Mouse (Mus musculus): ENCODE measurements around the gene Pde10a. TPM values are rescaled to one million over a fixed set of nuclear protein-coding genes. Genes with fewer than 3 reads are reported as not detected.

The Pde10a gene
- polyA plus RNA-seq, 1 experiment from 2014 or later = 13.0 TPM

DNA sequence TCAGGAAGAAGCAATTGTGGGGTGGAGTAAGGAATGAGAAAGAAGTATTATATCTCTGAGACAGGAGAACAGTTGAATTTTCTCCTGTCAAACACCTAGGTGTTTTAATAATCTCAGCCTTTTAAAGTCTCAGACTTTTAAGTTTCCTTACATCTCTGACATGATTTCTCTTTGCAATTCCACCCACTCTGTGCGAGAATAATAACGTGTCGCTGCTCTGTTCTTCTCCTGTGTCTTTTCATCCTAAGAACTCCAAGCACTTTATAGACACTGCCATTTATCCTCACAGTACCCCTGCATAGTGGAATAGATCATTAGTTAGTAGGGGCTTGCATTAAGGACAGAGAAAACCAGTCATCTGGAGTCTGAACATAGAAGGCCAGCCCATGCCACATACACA, 217.6 kb downstream of the Pde10a start:
- H3K36me3 ChIP-seq = no peaks in the 10 kb centered on the region
- no peaks in the 10 kb centered on the region for H3K9me3 ChIP-seq
- no peak overlapping the region for H3K27ac ChIP-seq (replicated peaks)
- H3K9ac ChIP-seq = no peak overlapping the region
- no peak for ATAC-seq (ENCODE audit: low FRiP score, low read depth)
- H3K4me2 ChIP-seq = no peak overlapping the region
- H3K27me3 ChIP-seq = no peaks in the 10 kb centered on the region
- H3K4me1 ChIP-seq (replicated peaks) = no peaks in the 10 kb centered on the region
- 89% methylated on average over 3 of the region's 3 CpGs for WGBS
- no peak overlapping the region for H3K4me3 ChIP-seq

DNA sequence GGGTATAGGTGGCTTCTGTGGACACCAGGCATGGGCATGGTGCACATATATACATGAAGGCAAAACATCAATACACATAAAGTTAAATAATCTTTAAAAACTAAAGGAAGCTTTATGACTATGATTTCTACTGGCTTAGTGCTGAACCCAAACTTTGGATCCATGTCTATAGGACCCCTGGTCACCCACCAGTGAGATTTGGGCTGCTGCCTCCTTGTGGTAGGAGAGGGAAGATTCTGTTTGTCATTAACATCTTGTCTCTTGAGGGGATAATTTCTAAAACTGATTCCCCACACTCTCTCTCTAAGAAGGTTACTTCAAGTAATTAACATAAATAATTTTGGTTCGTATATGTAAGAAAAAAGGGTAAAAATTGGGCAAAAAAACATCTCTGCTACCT, 220.2 kb downstream of the Pde10a start:
- WGBS = 64% methylated on average over 1 of the region's 1 CpGs

DNA sequence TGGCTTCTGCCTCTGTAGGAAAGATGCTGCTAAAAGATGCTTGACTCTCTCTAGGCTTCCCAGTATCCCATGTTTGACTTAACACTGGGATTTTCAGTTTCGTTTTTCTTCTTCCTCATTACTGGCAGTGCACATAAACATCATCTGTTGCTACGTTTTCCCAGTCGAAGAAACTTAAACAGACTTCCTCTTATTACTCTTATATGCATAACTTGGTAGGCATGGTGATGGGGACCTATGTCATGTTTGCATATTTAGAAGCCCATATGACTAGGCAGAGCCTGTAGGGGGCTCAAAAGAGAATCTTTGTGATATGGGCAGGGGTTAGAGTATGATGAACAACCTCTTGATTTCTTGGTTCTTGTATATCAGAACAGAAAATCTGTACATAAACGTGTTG, 224.3 kb downstream of the Pde10a start:
- Histone ChIP-seq H3K36me3 (no peaks in the 10 kb centered on the region), H3K9me3 (no peaks in the 10 kb centered on the region), H3K4me3 (no peak overlapping the region), H3K27ac (replicated peaks) (no peak overlapping the region), H3K9ac (no peak overlapping the region), H3K4me1 (replicated peaks) (no peaks in the 10 kb centered on the region), H3K4me2 (no peak overlapping the region), H3K27me3 (no peaks in the 10 kb centered on the region)
- WGBS = 88% methylated on average over 4 of the region's 4 CpGs
- ATAC-seq (ENCODE audit: low FRiP score, low read depth) = no peak

More for the DNA sequence above, 220.2 kb downstream of the Pde10a start:
- Histone ChIP-seq H3K27me3 (no peaks in the 10 kb centered on the region), H3K27ac (replicated peaks) (no peak overlapping the region), H3K36me3 (no peaks in the 10 kb centered on the region), H3K4me3 (no peak overlapping the region), H3K4me1 (replicated peaks) (no peaks in the 10 kb centered on the region), H3K9me3 (no peaks in the 10 kb centered on the region), H3K9ac (no peak overlapping the region), H3K4me2 (no peak overlapping the region)
- ATAC-seq (ENCODE audit: low FRiP score, low read depth) = no peak

DNA sequence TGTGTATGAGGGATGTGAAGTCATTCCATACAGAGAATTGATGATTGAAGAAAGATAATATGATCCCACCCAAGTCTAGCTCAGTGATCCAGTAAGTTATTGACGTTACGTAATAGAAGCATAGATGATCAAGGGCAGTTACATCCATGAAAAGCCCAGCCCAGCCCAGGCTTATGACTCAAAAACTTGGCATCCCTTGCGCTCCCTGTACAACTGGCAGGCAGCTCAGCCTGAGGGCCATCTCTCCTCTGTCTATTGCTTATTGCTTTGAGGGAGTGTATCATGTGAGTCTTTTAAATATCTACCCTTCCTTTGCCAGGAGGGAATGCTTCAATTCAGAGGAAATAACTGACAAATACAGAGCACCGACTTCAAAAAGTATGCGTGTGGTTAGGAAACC, 232.4 kb downstream of the Pde10a start:
- H3K4me2 ChIP-seq = no peak overlapping the region
- H3K4me1 ChIP-seq (replicated peaks) = no peaks in the 10 kb centered on the region
- no peak overlapping the region for H3K4me3 ChIP-seq
- no peaks in the 10 kb centered on the region for H3K9me3 ChIP-seq
- no peak overlapping the region for H3K27ac ChIP-seq (replicated peaks)
- no peaks in the 10 kb centered on the region for H3K27me3 ChIP-seq
- H3K36me3 ChIP-seq = no peaks in the 10 kb centered on the region
- 91% methylated on average over 5 of the region's 5 CpGs for WGBS
- H3K9ac ChIP-seq = no peak overlapping the region
- ATAC-seq (ENCODE audit: low FRiP score, low read depth) = no peak

DNA sequence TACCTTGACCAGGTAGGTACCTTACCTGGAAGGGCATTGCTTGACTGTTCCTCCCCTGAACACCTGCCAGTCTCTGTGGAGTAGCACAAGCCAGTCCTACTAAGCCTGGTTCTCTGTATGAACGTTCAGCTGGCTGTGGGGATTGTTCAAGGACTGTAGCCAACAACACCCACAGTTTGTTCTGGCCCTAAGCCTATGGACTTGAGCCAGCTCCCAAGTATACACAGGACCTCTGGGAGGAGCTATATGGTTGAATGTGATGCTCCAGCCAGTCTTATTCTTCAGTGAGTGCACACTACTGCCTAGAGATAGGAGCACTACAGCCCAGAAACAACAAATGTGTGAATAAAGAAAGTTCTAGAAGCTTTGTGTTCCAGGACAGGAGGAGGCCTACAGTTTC, 238.1 kb downstream of the Pde10a start:
- WGBS = 44% methylated on average over 1 of the region's 1 CpGs

DNA sequence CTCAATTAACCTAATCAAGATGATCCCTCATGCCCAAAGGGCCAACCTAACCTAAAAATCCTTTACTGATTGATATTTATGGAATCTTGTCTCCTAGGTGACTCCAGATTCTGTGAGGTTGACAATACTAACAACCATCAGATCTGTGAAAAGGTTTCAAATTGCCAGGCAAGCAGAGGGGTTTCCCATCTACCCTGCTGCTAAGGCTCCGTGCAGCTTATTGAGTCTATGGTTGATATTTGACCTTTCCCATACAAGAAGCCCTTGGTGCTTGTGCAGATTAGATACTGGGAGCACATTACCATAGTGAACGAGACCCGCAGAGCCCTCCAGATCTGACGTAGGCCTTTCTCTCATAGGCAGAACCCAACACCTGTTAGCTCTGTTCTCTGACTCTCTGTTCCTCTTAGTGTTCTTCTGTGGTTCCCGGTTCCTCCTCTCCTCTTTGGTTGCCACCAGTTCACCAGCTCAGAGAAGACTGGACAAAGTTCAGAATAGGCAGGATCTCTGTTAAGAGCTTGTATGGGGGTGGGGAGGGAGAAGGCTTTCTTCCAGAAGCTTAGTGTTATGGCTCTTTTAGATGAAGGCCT, 240.9 kb downstream of the Pde10a start:
- no peaks in the 10 kb centered on the region for H3K36me3 ChIP-seq
- no peak overlapping the region for H3K27ac ChIP-seq (replicated peaks)
- H3K4me2 ChIP-seq = no peak overlapping the region
- H3K4me3 ChIP-seq = no peak overlapping the region
- no peaks in the 10 kb centered on the region for H3K27me3 ChIP-seq
- no peak for ATAC-seq (ENCODE audit: low FRiP score, low read depth)
- H3K4me1 ChIP-seq (replicated peaks) = no peaks in the 10 kb centered on the region
- 84% methylated on average over 5 of the region's 5 CpGs for WGBS
- H3K9ac ChIP-seq = no peak overlapping the region
- H3K9me3 ChIP-seq = no peaks in the 10 kb centered on the region

More for the DNA sequence above, 238.1 kb downstream of the Pde10a start:
- Histone ChIP-seq H3K27me3 (no peaks in the 10 kb centered on the region), H3K9me3 (no peaks in the 10 kb centered on the region), H3K9ac (no peak overlapping the region), H3K27ac (replicated peaks) (no peak overlapping the region), H3K4me1 (replicated peaks) (no peaks in the 10 kb centered on the region), H3K4me2 (no peak overlapping the region), H3K4me3 (no peak overlapping the region), H3K36me3 (no peaks in the 10 kb centered on the region)
- ATAC-seq (ENCODE audit: low FRiP score, low read depth) = no peak

GRCm38 (mm10) chr17:8769155-8769554, 244.0 kb downstream of the Pde10a start:
- Histone ChIP-seq H3K9me3 (no peaks in the 10 kb centered on the region), H3K4me2 (no peak overlapping the region), H3K9ac (no peak overlapping the region), H3K27me3 (no peaks in the 10 kb centered on the region), H3K27ac (replicated peaks) (no peak overlapping the region), H3K4me1 (replicated peaks) (no peaks in the 10 kb centered on the region), H3K36me3 (no peaks in the 10 kb centered on the region), H3K4me3 (no peak overlapping the region)
- ATAC-seq (ENCODE audit: low FRiP score, low read depth) = no peak
- 82% methylated on average over 1 of the region's 1 CpGs for WGBS

GRCm38 (mm10) chr17:8773391-8773790, 248.2 kb downstream of the Pde10a start:
- ATAC-seq (ENCODE audit: low FRiP score, low read depth) = no peak
- Histone ChIP-seq H3K36me3 (no peaks in the 10 kb centered on the region), H3K4me1 (replicated peaks) (no peaks in the 10 kb centered on the region), H3K4me3 (no peak overlapping the region), H3K4me2 (no peak overlapping the region), H3K9me3 (no peaks in the 10 kb centered on the region), H3K27ac (replicated peaks) (no peak overlapping the region), H3K9ac (no peak overlapping the region), H3K27me3 (no peaks in the 10 kb centered on the region)
- WGBS = 80% methylated on average over 6 of the region's 6 CpGs

DNA sequence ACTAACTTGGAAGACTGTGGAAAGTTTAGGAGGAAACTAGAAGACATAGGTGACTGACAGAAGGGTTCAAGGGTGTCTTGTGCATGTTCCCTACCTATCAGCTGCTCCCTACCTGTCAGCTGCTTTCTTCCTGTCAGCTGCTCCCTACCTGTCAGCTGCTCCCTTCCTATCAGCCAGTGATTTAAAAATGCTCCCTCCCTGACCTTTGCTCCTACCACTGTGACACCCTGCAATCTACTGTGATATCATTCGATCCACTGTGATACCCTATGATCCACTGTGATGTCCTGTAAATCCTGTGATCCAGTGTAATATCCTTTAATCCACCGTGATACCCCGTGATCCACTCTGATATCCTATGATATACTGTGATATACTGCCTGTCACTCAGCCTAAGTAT, 249.1 kb downstream of the Pde10a start:
- H3K36me3 ChIP-seq = no peaks in the 10 kb centered on the region
- no peaks in the 10 kb centered on the region for H3K27me3 ChIP-seq
- no peaks in the 10 kb centered on the region for H3K4me1 ChIP-seq (replicated peaks)
- 89% methylated on average over 3 of the region's 3 CpGs for WGBS
- no peak for ATAC-seq (ENCODE audit: low FRiP score, low read depth)
- no peak overlapping the region for H3K4me3 ChIP-seq
- no peak overlapping the region for H3K4me2 ChIP-seq
- H3K27ac ChIP-seq (replicated peaks) = no peak overlapping the region
- H3K9me3 ChIP-seq = no peaks in the 10 kb centered on the region
- no peak overlapping the region for H3K9ac ChIP-seq

DNA sequence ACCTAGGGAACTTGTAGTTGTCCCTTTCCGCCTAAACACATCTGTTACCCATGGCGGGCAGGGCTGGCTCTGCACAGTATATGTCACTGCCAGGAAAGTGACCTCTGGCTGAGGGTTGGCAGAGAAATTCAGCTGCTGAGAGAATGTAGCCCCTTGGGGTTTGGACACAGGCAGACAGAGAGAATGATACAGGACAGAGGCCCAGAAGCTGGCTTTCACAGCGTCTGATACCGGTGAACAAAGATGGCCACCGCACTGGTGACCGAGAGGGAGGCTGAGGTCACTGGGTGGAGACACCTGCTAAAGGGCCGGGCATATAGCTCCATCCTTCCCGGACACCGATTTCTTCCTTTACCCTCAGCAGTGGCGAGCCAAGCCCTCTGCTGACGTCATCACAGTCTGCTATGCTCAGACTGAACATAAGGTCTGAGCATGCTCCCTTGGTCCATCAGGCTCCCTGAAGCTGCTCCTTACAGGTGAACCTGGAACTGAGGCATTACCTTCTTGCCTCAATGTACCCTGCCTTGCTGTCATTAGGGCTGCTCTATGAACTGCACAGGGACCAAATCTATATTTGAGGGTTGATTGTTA, 250.5 kb downstream of the Pde10a start:
- H3K36me3 ChIP-seq = no peaks in the 10 kb centered on the region
- ATAC-seq (ENCODE audit: low FRiP score, low read depth) = peak; percentile 59
- H3K9me3 ChIP-seq = no peaks in the 10 kb centered on the region
- no peaks in the 10 kb centered on the region for H3K4me1 ChIP-seq (replicated peaks)
- no peak overlapping the region for H3K9ac ChIP-seq
- WGBS = 79% methylated on average over 11 of the region's 11 CpGs
- H3K27ac ChIP-seq (replicated peaks) = no peak overlapping the region
- H3K4me2 ChIP-seq = no peak overlapping the region
- no peaks in the 10 kb centered on the region for H3K27me3 ChIP-seq
- no peak overlapping the region for H3K4me3 ChIP-seq

DNA sequence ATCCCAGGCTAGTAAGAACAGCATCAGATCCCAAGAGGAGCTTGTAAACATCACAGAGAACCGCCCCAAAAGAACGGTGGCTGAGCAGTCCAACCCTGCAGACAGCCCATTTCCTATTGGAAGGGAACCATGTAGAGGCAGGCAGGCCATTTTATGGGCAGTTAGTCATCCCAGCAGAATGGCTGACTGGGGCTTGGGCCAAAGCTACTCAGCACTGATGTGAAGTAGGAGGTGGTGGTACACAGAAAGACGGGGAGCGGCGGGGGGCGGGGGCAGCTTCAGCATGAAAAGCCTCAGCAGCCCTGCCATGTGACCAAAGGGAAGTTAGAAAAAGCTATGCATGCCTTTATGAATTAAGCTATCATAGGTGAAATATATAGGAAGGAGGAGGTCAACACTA, 252.5 kb downstream of the Pde10a start:
- Histone ChIP-seq H3K4me2 (no peak overlapping the region), H3K9ac (no peak overlapping the region), H3K4me1 (replicated peaks) (no peaks in the 10 kb centered on the region), H3K27me3 (no peaks in the 10 kb centered on the region), H3K36me3 (no peaks in the 10 kb centered on the region), H3K4me3 (no peak overlapping the region), H3K27ac (replicated peaks) (no peak overlapping the region), H3K9me3 (no peaks in the 10 kb centered on the region)
- no peak for ATAC-seq (ENCODE audit: low FRiP score, low read depth)
- 95% methylated on average over 6 of the region's 6 CpGs for WGBS

GRCm38 (mm10) chr17:8778839-8779238, 253.7 kb downstream of the Pde10a start:
- no peak overlapping the region for H3K4me3 ChIP-seq
- no peak for ATAC-seq (ENCODE audit: low FRiP score, low read depth)
- H3K36me3 ChIP-seq = no peaks in the 10 kb centered on the region
- no peaks in the 10 kb centered on the region for H3K4me1 ChIP-seq (replicated peaks)
- H3K27ac ChIP-seq (replicated peaks) = no peak overlapping the region
- H3K9me3 ChIP-seq = no peaks in the 10 kb centered on the region
- H3K9ac ChIP-seq = no peak overlapping the region
- H3K27me3 ChIP-seq = no peaks in the 10 kb centered on the region
- 72% methylated on average over 5 of the region's 5 CpGs for WGBS
- no peak overlapping the region for H3K4me2 ChIP-seq

DNA sequence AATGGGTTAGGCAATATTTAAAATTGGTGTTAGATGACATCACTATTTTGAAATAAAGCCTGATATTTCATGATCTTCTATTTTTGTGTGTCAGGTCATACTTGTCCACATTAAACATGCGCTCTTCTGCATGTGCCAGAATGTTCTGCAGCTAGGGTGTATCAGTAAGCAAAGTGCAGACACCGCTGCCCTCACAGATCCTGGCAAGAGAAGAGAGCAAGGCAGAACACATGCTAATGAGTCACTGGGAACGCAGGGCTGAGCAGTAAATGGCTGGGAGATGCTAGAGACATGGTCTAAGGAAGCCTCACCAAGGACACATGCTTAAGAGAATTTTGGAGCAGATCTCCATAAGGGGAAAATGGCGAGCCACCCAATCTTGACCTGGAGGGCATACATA, 255.3 kb downstream of the Pde10a start:
- H3K9me3 ChIP-seq = no peaks in the 10 kb centered on the region
- H3K36me3 ChIP-seq = no peaks in the 10 kb centered on the region
- ATAC-seq (ENCODE audit: low FRiP score, low read depth) = no peak
- no peaks in the 10 kb centered on the region for H3K4me1 ChIP-seq (replicated peaks)
- no peak overlapping the region for H3K4me3 ChIP-seq
- 86% methylated on average over 4 of the region's 4 CpGs for WGBS
- H3K9ac ChIP-seq = no peak overlapping the region
- H3K4me2 ChIP-seq = no peak overlapping the region
- no peaks in the 10 kb centered on the region for H3K27me3 ChIP-seq
- no peak overlapping the region for H3K27ac ChIP-seq (replicated peaks)
